Mouse (Mus musculus) megakaryocyte, embryonic 14.5 days (primary cell): ENCODE measurements at regions not wholly inside any gene's neighbourhood (a gene's known extent, or its start where the extent isn't known, plus 50 kb on each side); places are given as distances from the start of the nearest gene placed in this dataset.

Experiments
- FLI1 ChIP-seq: IDR thresholded peaks from 2 replicates; pipeline ENCODE4 v1.6.1; 2012; ENCODE audit warnings: low read length, inconsistent platforms, mixed read lengths
- GATA1 ChIP-seq: IDR thresholded peaks from 3 replicates; pipeline ENCODE4 v1.6.1; 2012; ENCODE audit warnings: mixed read lengths, low read length, inconsistent platforms, borderline replicate concordance

DNA sequence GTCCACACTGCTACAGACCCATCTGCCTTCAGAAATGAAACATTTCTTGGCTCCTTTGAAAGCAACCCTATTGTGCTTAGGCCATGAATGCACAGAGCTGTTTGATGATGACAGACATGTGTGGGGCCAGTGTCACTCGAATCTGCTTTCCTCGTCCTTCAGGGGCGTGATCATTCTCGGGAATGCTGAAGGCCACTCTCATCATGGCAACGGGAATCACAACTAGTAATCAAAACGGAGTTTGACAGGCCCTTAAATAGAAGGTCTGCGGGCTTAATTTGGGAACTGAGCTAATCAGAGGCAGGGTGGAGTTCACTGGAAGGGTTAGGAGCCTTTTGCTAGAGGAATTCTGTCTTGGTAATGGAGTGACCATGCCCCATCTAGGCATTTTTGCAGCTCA lies 290.2 kb upstream of the Trib2 start:
- no peak for TF ChIP-seq FLI1
- no peak for TF ChIP-seq GATA1
